Mouse (Mus musculus) heart, adult 2 months (tissue): ENCODE measurements around the gene Iltifb. TPM values are rescaled to one million over a fixed set of nuclear protein-coding genes. Genes with fewer than 3 reads are reported as not detected.
"Not testable (repeated sequence)": the region's sequence is repeated elsewhere in the genome, so short reads cannot be mapped to it uniquely, and the experiment has no call there.

Experiments
- DNase-seq, 2 experiments: peaks; one replicate each; pipeline ENCODE4 v3.0.0; 2021
- H3K27ac ChIP-seq: fragments of 200-600 bp; 2 replicates; pipeline ENCODE4 v1.8.1; 2022
- H3K27me3 ChIP-seq: fragments of 200-500 bp; 2 replicates; pipeline ENCODE4 v1.6.1; 2012; ENCODE audit warnings: mild to moderate bottlenecking, low read length, inconsistent platforms, mixed read lengths; ENCODE audit not compliant: control insufficient read depth, insufficient read depth
- H3K36me3 ChIP-seq: fragments of 200-500 bp; 2 replicates; pipeline ENCODE4 v1.6.1; 2012; ENCODE audit warnings: low read length, inconsistent platforms; ENCODE audit not compliant: control insufficient read depth, insufficient read depth
- H3K4me1 ChIP-seq: fragments of 200-500 bp; 2 replicates; pipeline ENCODE4 v1.6.1; 2011; ENCODE audit warnings: low read length; ENCODE audit not compliant: control insufficient read depth, insufficient read depth
- H3K4me3 ChIP-seq: fragments of 200-600 bp; 2 replicates; pipeline ENCODE4 v1.8.1; 2022
- H3K79me2 ChIP-seq: fragments of 200-500 bp; replicated peaks from 2 replicates; pipeline ENCODE4 v1.6.1; 2012; ENCODE audit warnings: mild to moderate bottlenecking, inconsistent platforms, low read length, moderate library complexity, mixed read lengths; ENCODE audit not compliant: control insufficient read depth, insufficient read depth
- H3K9ac ChIP-seq: fragments of 200-500 bp; 2 replicates; pipeline ENCODE4 v1.6.1; 2012; ENCODE audit warnings: low read depth, mild to moderate bottlenecking, control low read depth, inconsistent platforms, low read length, mixed read lengths
- CTCF ChIP-seq: fragments of 200-600 bp; IDR thresholded peaks from 2 replicates; pipeline ENCODE4 v1.8.1; 2022; ENCODE audit warnings: antibody characterized with exemption, mild to moderate bottlenecking, moderate library complexity
- EP300 ChIP-seq: fragments of 200-500 bp; IDR thresholded peaks from 2 replicates; pipeline ENCODE4 v1.6.1; 2011; ENCODE audit warnings: low read depth, low read length, control low read depth; ENCODE audit not compliant: insufficient read depth
- POLR2A ChIP-seq: fragments of 200-500 bp; IDR thresholded peaks from 2 replicates; pipeline ENCODE4 v1.6.1; 2011; ENCODE audit warnings: mild to moderate bottlenecking, low read depth, low read length, control low read depth; ENCODE audit not compliant: insufficient read depth
- WGBS: fragments of 180-500 bp; shearing (Covaris S2); methylation state at CpG from one replicate; pipeline ENCODE4 v1.1.7; 2018; 5-methylcytosine and 5-hydroxymethylcytosine counted together
- intact Hi-C: fragments of 180-260 bp; cut with DNase I; formaldehyde crosslinking; loops from one replicate; pipeline ENCODE4 v1.15.1; 2025
- long read RNA-seq: library from polyadenylated mRNA; stranded (forward); transcript quantifications from one replicate; pipeline ENCODE4 v2.0.0, GENCODE M21; 2021
- polyA plus RNA-seq: library from polyadenylated mRNA; depleted of rRNA; stranded (reverse); fragments of >200 nt; gene quantifications from 2 replicates; pipeline ENCODE4 v1.2.3, GENCODE M21; 2012; rRNA removed
- total RNA-seq, 2 experiments: library from RNA; stranded (reverse); gene quantifications; 2 replicates each; pipeline ENCODE4 v1.2.3; 2021

Gene Iltifb
- total RNA-seq (not detected), polyA plus RNA-seq (not detected in 2 replicates)
- long read RNA-seq = 0 reads

GRCm38 (mm10) chr10:118294938-118295337 is at the start of gene Iltifb:
Iltifb (minus strand) TSS chr10:118295038.
- Histone ChIP-seq H3K4me1 (no peaks in the 10 kb centered on the region), H3K27me3 (no peaks in the 10 kb centered on the region), H3K79me2 (no peaks in the 10 kb centered on the region), H3K4me3 (no peak within 1 kb of the TSS), H3K36me3 (no peaks in the 10 kb centered on the region), H3K9ac (no peak within 1 kb of the TSS), H3K27ac (no peak within 1 kb of the TSS)
- TF ChIP-seq CTCF (no peak), POLR2A (no peak), EP300 (no peak)
- 81% methylated on average over 6 of the region's 6 CpGs for WGBS
- DNase-seq = no peak
- intact Hi-C loops = no loop called here

GRCm38 (mm10) chr10:118343155-118343554 is 48.3 kb upstream of the Iltifb start, which contains the start of gene Gm9046:
Gm9046 (minus strand) TSS chr10:118343255.
- H3K4me1 ChIP-seq, H3K79me2 ChIP-seq, H3K27me3 ChIP-seq, H3K4me3 ChIP-seq, H3K36me3 ChIP-seq, H3K27ac ChIP-seq, H3K9ac ChIP-seq, DNase-seq, intact Hi-C loops: not testable (repeated sequence)
- no CpG with 5 or more reads among the region's 14 CpGs for WGBS

- H3K27me3 ChIP-seq, H3K9ac ChIP-seq, H3K36me3 ChIP-seq, H3K4me1 ChIP-seq, intact Hi-C loops, H3K4me3 ChIP-seq, H3K79me2 ChIP-seq, H3K27ac ChIP-seq, DNase-seq: not testable (repeated sequence)
- no CpG with 5 or more reads among the region's 14 CpGs for WGBS
Observed at GRCm38 (mm10) chr10:118337731-118338130, 42.9 kb upstream of the Iltifb start, which contains the start of gene Gm9045. Gm9045 (minus strand) TSS chr10:118337831.

- H3K27ac ChIP-seq, H3K4me1 ChIP-seq, H3K79me2 ChIP-seq, H3K36me3 ChIP-seq, H3K9ac ChIP-seq, DNase-seq, H3K4me3 ChIP-seq, H3K27me3 ChIP-seq, intact Hi-C loops: not testable (repeated sequence)
- no CpG with 5 or more reads among the region's 14 CpGs for WGBS
Observed at GRCm38 (mm10) chr10:118332308-118332707, 37.5 kb upstream of the Iltifb start, which contains the start of gene Gm9044. Gm9044 (minus strand) TSS chr10:118332408.

- H3K27me3 ChIP-seq, H3K27ac ChIP-seq, H3K36me3 ChIP-seq, H3K79me2 ChIP-seq, intact Hi-C loops, H3K4me1 ChIP-seq, DNase-seq, H3K4me3 ChIP-seq, H3K9ac ChIP-seq: not testable (repeated sequence)
- WGBS = no CpG with 5 or more reads among the region's 11 CpGs
Observed at GRCm38 (mm10) chr10:118326869-118327268, 32.0 kb upstream of the Iltifb start, which contains the start of gene Gm9040. Gm9040 (minus strand) TSS chr10:118326969.

GRCm38 (mm10) chr10:118319024-118319423 is 24.2 kb upstream of the Iltifb start:
- Histone ChIP-seq H3K4me1 (no peaks in the 10 kb centered on the region), H3K9ac (no peak overlapping the region), H3K27me3 (no peaks in the 10 kb centered on the region), H3K4me3 (no peak overlapping the region), H3K36me3 (no peaks in the 10 kb centered on the region), H3K79me2 (no peaks in the 10 kb centered on the region), H3K27ac (no peak overlapping the region)
- 60% methylated on average over 8 of the region's 8 CpGs for WGBS
- intact Hi-C loops = no loop called here
- no peak for DNase-seq
- TF ChIP-seq EP300 (no peak), CTCF (no peak), POLR2A (no peak)

GRCm38 (mm10) chr10:118302133-118302532 is 7.3 kb upstream of the Iltifb start:
- H3K36me3 ChIP-seq, H3K4me1 ChIP-seq, intact Hi-C loops, DNase-seq, H3K27me3 ChIP-seq, H3K27ac ChIP-seq, H3K4me3 ChIP-seq, H3K9ac ChIP-seq, H3K79me2 ChIP-seq: not testable (repeated sequence)
- 31% methylated on average over 2 of the region's 2 CpGs for WGBS

- H3K36me3 ChIP-seq, H3K9ac ChIP-seq, H3K4me1 ChIP-seq, H3K4me3 ChIP-seq, H3K27ac ChIP-seq, H3K27me3 ChIP-seq, intact Hi-C loops, DNase-seq, H3K79me2 ChIP-seq: not testable (repeated sequence)
- WGBS = 61% methylated on average over 3 of the region's 5 CpGs
Observed at GRCm38 (mm10) chr10:118283016-118283415, 11.8 kb downstream of the Iltifb start.

GRCm38 (mm10) chr10:118282565-118282964 is 12.3 kb downstream of the Iltifb start:
- intact Hi-C loops, H3K4me3 ChIP-seq, H3K27ac ChIP-seq, H3K4me1 ChIP-seq, H3K9ac ChIP-seq, H3K27me3 ChIP-seq, H3K79me2 ChIP-seq, DNase-seq, H3K36me3 ChIP-seq: not testable (repeated sequence)
- 75% methylated on average over 7 of the region's 7 CpGs for WGBS

GRCm38 (mm10) chr10:118278069-118278468 is 16.8 kb downstream of the Iltifb start:
- H3K27me3 ChIP-seq, H3K4me3 ChIP-seq, intact Hi-C loops, H3K79me2 ChIP-seq, H3K4me1 ChIP-seq, H3K27ac ChIP-seq, H3K9ac ChIP-seq, DNase-seq, H3K36me3 ChIP-seq: not testable (repeated sequence)
- no CpG with 5 or more reads among the region's 4 CpGs for WGBS
